Mouse (Mus musculus) heart, embryonic 14.5 days (tissue): ENCODE results near the gene Borcs8. TPM values are rescaled to one million over a fixed set of nuclear protein-coding genes. Genes with fewer than 3 reads are reported as not detected.

Experiments
- microRNA-seq: library from miRNA; unstranded; fragments of <30 nt; microRNA quantifications from one replicate; pipeline ENCODE4, GENCODE M21; 2016
- polyA plus RNA-seq: library from polyadenylated mRNA; unstranded; fragments of >200 nt; fragmentation: Nextera tagmentation; extraction: Ambion mirVana; gene quantifications from 2 replicates; pipeline ENCODE4 v1.2.1, GENCODE M21; 2014

Borcs8 gene
- polyA plus RNA-seq, 1 experiment from 2014 or later: 46.7 TPM

Small RNAs within 50 kb of the gene (microRNA-seq; reads per million reads assigned to microRNA genes)
- gene Mir7066: not detected

Other genes with a start within 250 kb of the Borcs8 start
- gene Tssk6, start 237.3 kb upstream of the Borcs8 start, polyA plus RNA-seq: 1.5 and 1.8 TPM in 2 replicates
- gene Ndufa13, start 236.9 kb upstream of the Borcs8 start, polyA plus RNA-seq: 409 and 446 TPM in 2 replicates
- gene Yjefn3, start 236.8 kb upstream of the Borcs8 start, polyA plus RNA-seq: 5.6 and 8.4 TPM in 2 replicates
- gene Gatad2a, start 143.1 kb upstream of the Borcs8 start, polyA plus RNA-seq: 52.2 and 53.3 TPM in 2 replicates
- gene Mau2, start 96.8 kb upstream of the Borcs8 start, polyA plus RNA-seq: 40.5 and 42.2 TPM in 2 replicates
- gene Sugp1, start 96.7 kb upstream of the Borcs8 start, polyA plus RNA-seq: 22.8 and 24.3 TPM in 2 replicates
- 0.50 and 2.0 TPM in 2 replicates for gene Tm6sf2, start 66.6 kb upstream of the Borcs8 start, polyA plus RNA-seq
- 0.19 TPM in 1 of 2 replicates, not detected in the other for gene Hapln4, start 56.0 kb upstream of the Borcs8 start, polyA plus RNA-seq
- 0.26 and 0.34 TPM in 2 replicates for gene Ncan, start 18.6 kb upstream of the Borcs8 start, polyA plus RNA-seq
- 23.0 and 26.2 TPM in 2 replicates for gene Nr2c2ap, start 8.2 kb upstream of the Borcs8 start, polyA plus RNA-seq
- gene Rfxank, start 345 bp upstream of the Borcs8 start, polyA plus RNA-seq: 18.1 and 21.0 TPM in 2 replicates
- gene Mef2b, start 212 bp downstream of the Borcs8 start, polyA plus RNA-seq: 0.22 TPM in 1 of 2 replicates, not detected in the other
- gene Tmem161a, start 32.9 kb downstream of the Borcs8 start, polyA plus RNA-seq: 73.0 and 77.4 TPM in 2 replicates
- gene Slc25a42, start 72.8 kb downstream of the Borcs8 start, polyA plus RNA-seq: 5.8 and 7.1 TPM in 2 replicates
- gene Sugp2, start 94.7 kb downstream of the Borcs8 start, polyA plus RNA-seq: 23.1 and 29.1 TPM in 2 replicates
- 12.1 and 16.5 TPM in 2 replicates for gene Armc6, start 95.0 kb downstream of the Borcs8 start, polyA plus RNA-seq
- gene Homer3, start 143.3 kb downstream of the Borcs8 start, polyA plus RNA-seq: 22.2 and 25.0 TPM in 2 replicates
- gene Ddx49, start 163.0 kb downstream of the Borcs8 start, polyA plus RNA-seq: 28.9 and 33.7 TPM in 2 replicates
- gene Cope, start 163.0 kb downstream of the Borcs8 start, polyA plus RNA-seq: 294 and 319 TPM in 2 replicates
- 1.8 and 2.3 TPM in 2 replicates for gene Cers1, start 176.3 kb downstream of the Borcs8 start, polyA plus RNA-seq
- gene Gdf1, start 190.3 kb downstream of the Borcs8 start, polyA plus RNA-seq: 0.57 TPM in 1 of 2 replicates, not detected in the other
- gene Upf1, start 213.8 kb downstream of the Borcs8 start, polyA plus RNA-seq: 14.2 and 18.1 TPM in 2 replicates
- 3.0 and 4.6 TPM in 2 replicates for gene Comp, start 234.1 kb downstream of the Borcs8 start, polyA plus RNA-seq